Mouse (Mus musculus) ES-E14 (cell line): ENCODE data around the gene Pdcd5.

Experiments
- CHD2 ChIP-seq: IDR thresholded peaks from 2 replicates; pipeline ENCODE4 v1.6.1; 2014; ENCODE audit warnings: mild to moderate bottlenecking, low read depth, low read length, inconsistent platforms
- HCFC1 ChIP-seq: IDR thresholded peaks from 2 replicates; pipeline ENCODE4 v1.6.1; 2012; ENCODE audit warnings: low read length, inconsistent platforms, borderline replicate concordance; ENCODE audit not compliant: insufficient read depth
- MAFK ChIP-seq: IDR thresholded peaks from 2 replicates; pipeline ENCODE4 v1.6.1; 2014; ENCODE audit warnings: mild to moderate bottlenecking, low read depth, low read length, inconsistent platforms; ENCODE audit not compliant: insufficient read depth

DNA sequence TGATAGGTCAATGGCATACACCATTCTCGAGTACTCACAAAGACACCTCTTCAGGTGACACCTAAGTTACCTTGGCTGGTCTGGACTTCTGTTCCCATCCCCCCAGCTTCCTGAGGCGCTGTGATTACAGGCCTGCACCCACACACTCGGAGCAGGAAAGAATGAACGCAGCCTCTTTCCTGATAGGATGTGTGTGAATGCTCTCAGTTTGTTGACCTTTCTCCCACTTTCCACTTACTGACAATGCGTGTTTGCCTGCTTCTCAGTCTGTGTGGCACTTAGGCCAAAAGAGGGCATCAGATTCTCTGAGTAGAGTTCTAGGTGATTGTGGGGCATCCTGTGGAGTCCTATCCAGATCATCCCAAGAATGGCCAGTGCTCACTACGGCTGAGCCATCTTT is 7.2 kb downstream of the Pdcd5 start:
- TF ChIP-seq CHD2 (no peak), MAFK (no peak), HCFC1 (no peak)
